ENCODE assay signal across 7 mouse cellular contexts in the genomic region with DNA sequence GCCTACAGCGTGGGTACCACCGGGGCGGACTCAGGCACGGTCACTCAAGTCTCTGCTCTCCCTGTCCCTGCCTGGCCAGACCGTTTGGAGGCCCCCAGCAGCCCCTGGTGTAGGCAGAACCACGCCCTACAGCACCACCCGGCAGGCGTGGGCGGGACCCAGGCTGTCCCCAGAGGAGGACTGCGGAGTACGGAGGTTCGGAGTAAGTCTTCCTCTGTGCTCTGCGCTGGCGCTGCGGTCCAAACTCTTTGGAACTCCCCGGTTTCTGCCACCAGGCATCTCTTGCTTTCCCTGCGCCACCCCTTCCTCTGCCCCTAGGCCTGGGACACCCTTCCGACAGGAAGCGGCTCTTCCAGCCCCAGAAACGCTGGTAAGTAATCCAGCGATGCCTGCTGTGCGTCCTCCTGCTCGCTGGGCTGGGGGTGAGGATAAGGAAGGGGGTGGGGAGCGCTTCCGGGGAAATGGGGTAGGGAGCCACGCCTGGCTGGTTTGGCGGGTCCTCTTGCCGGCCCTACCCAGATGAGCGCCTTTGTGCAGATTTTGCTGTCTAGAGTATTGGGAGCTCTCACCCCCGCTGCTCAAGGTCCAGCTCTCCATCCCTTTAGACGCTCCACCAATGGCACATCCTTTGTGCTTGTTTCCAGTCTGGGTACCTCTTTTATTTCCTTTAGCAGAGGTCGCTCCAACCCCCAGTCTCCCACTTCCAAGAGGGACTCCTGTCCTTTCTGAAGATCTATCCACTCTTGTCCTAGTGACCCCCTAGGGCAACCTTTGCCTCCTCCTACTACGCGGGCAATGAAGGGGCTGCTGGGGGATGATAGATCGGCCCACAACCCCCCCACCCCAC. TPM values are rescaled to one million over a fixed set of nuclear protein-coding genes. Genes with fewer than 3 reads are reported as not detected.
DNase-seq lines count a peak whose midpoint lies in the region; ATAC-seq and TF ChIP-seq lines count a peak whose summit lies in the region.

A gene (plus strand): TSS at position 144 of the 847 bp plus-strand sequence.

- peak within 1 kb of the TSS; percentile 67 for H3K9ac ChIP-seq in intestine, embryonic 15.5 days
- H3K9ac ChIP-seq in midbrain, embryonic 11.5 days (ENCODE audit: low read length), result peak within 1 kb of the TSS; percentile 86

- peak; percentile 39 for DNase-seq in NIH3T3 (ENCODE audit: low read depth)
- DNase-seq in gastrocnemius, postnatal 4 days (ENCODE audit: low spot score in 2 of 2), result peak in 1 of 2 experiments; percentile 71
- DNase-seq in limb, embryonic 10.5 days (ENCODE audit: low spot score), result peak; percentile 77
- peak; percentile 96 for DNase-seq in midbrain, embryonic 11.5 days (ENCODE audit: low spot score, missing footprints)

- H3K4me2 ChIP-seq in intestine, embryonic 15.5 days (replicated peaks), result peak within 1 kb of the TSS; percentile 94
- H3K4me2 ChIP-seq in midbrain, embryonic 11.5 days, result peak within 1 kb of the TSS; percentile 89

- H3K36me3 ChIP-seq in intestine, embryonic 15.5 days, result no peaks in the 10 kb centered on the region
- peaks cover 34% of the 10 kb centered on the region for H3K36me3 ChIP-seq in limb, embryonic 10.5 days
- peaks cover 2% of the 10 kb centered on the region; the same call in 1 of the 2 replicates for H3K36me3 ChIP-seq in midbrain, embryonic 11.5 days (ENCODE audit: control insufficient read depth, insufficient read depth, low read length)
- H3K36me3 ChIP-seq in small intestine, adult 2 months (ENCODE audit: control insufficient read depth, insufficient read depth, low read length), result peaks cover 27% of the 10 kb centered on the region

- peaks cover 3% of the 10 kb centered on the region; the same call in 1 of the 2 replicates for H3K4me1 ChIP-seq in cortical plate, adult 2 months (ENCODE audit: control insufficient read depth, insufficient read depth, low read length)
- peaks cover 23% of the 10 kb centered on the region for H3K4me1 ChIP-seq in intestine, embryonic 15.5 days (replicated peaks)
- peaks cover 39% of the 10 kb centered on the region for H3K4me1 ChIP-seq in limb, embryonic 10.5 days
- H3K4me1 ChIP-seq in midbrain, embryonic 11.5 days (ENCODE audit: control insufficient read depth, insufficient read depth, low read length), result peaks cover 19% of the 10 kb centered on the region
- peaks cover 34% of the 10 kb centered on the region for H3K4me1 ChIP-seq in small intestine, adult 2 months (ENCODE audit: control insufficient read depth, insufficient read depth, insufficient read length, low read length)

- under 1% methylated on average over 35 of the region's 35 CpGs for WGBS in intestine, embryonic 15.5 days
- under 1% methylated on average over 35 of the region's 35 CpGs for WGBS in limb, embryonic 10.5 days
- WGBS in midbrain, embryonic 11.5 days, result under 1% methylated on average over 35 of the region's 35 CpGs
- WGBS in small intestine, adult 2 months, result 1% methylated on average over 35 of the region's 35 CpGs

- no peaks in the 10 kb centered on the region for H3K9me3 ChIP-seq in intestine, embryonic 15.5 days
- H3K9me3 ChIP-seq in limb, embryonic 10.5 days (replicated peaks), result no peaks in the 10 kb centered on the region
- no peaks in the 10 kb centered on the region for H3K9me3 ChIP-seq in midbrain, embryonic 11.5 days (ENCODE audit: control insufficient read depth, low read length)

- TF ChIP-seq POLR2A in cortical plate, adult 2 months (IDR thresholded peaks at IDR 0.05; ENCODE audit: extremely low read depth, insufficient read depth, low read length), result no peak
- TF ChIP-seq POLR2A in small intestine, adult 2 months (IDR thresholded peaks at IDR 0.05; ENCODE audit: low read depth, low read length), result peak; percentile 71

- no peaks in the 10 kb centered on the region for H3K27me3 ChIP-seq in intestine, embryonic 15.5 days (replicated peaks)
- no peaks in the 10 kb centered on the region for H3K27me3 ChIP-seq in limb, embryonic 10.5 days (ENCODE audit: low read depth, poor library complexity, severe bottlenecking)
- no peaks in the 10 kb centered on the region for H3K27me3 ChIP-seq in midbrain, embryonic 11.5 days (ENCODE audit: control insufficient read depth, insufficient read depth, low read length)
- H3K27me3 ChIP-seq in small intestine, adult 2 months (ENCODE audit: control insufficient read depth, insufficient read depth, low read length), result no peaks in the 10 kb centered on the region

- ATAC-seq in intestine, embryonic 15.5 days, result peak; percentile 73
- peak; percentile 76 for ATAC-seq in midbrain, embryonic 11.5 days (ENCODE audit: low FRiP score)

- peak within 1 kb of the TSS; percentile 45 for H3K4me3 ChIP-seq in cortical plate, adult 2 months (ENCODE audit: insufficient read depth, low read length)
- peak within 1 kb of the TSS; percentile 59 for H3K4me3 ChIP-seq in intestine, embryonic 15.5 days (replicated peaks)
- peak within 1 kb of the TSS; percentile 72 for H3K4me3 ChIP-seq in limb, embryonic 10.5 days
- peak within 1 kb of the TSS; percentile 60 for H3K4me3 ChIP-seq in midbrain, embryonic 11.5 days (ENCODE audit: low read depth, low read length)
- H3K4me3 ChIP-seq in small intestine, adult 2 months (ENCODE audit: low read depth, low read length), result peak within 1 kb of the TSS; percentile 71

- H3K27ac ChIP-seq in cortical plate, adult 2 months (ENCODE audit: insufficient read depth, low read length), result peak within 1 kb of the TSS; percentile 62
- peak within 1 kb of the TSS; percentile 80 for H3K27ac ChIP-seq in intestine, embryonic 15.5 days
- H3K27ac ChIP-seq in limb, embryonic 10.5 days, result peak within 1 kb of the TSS; percentile 93
- H3K27ac ChIP-seq in midbrain, embryonic 11.5 days (ENCODE audit: low read depth, low read length), result peak within 1 kb of the TSS; percentile 82
- peak within 1 kb of the TSS; percentile 97 for H3K27ac ChIP-seq in small intestine, adult 2 months (ENCODE audit: insufficient read depth, low read depth, low read length)

- TF ChIP-seq CTCF in cortical plate, adult 2 months (IDR thresholded peaks at IDR 0.05; ENCODE audit: extremely low read depth, insufficient read depth, low read length), result no peak
- no peak for TF ChIP-seq CTCF in small intestine, adult 2 months (IDR thresholded peaks at IDR 0.05; ENCODE audit: extremely low read depth, insufficient read length, insufficient replicate concordance, low read depth, low read length)

RNA-seq across cellular contexts. Expression of the gene that starts here (rescaled TPM):
- polyA plus RNA-seq in cortical plate, adult 2 months (2012; rRNA removed), result 15.3 and 18.4 TPM in 2 replicates
- 10 to 100 TPM; 32.7 to 42.9 TPM for total RNA-seq in gastrocnemius, postnatal 4 days (2021)
- 25.0 and 26.6 TPM in 2 replicates for polyA plus RNA-seq in intestine, embryonic 15.5 days (2015; fragmentation: Nextera tagmentation; extraction: Ambion mirVana)
- 40.2 and 43.8 TPM in 2 replicates for polyA plus RNA-seq in limb, embryonic 10.5 days (2016; fragmentation: Nextera tagmentation; extraction: Ambion mirVana)
- polyA plus RNA-seq in midbrain, embryonic 11.5 days (2014; fragmentation: Nextera tagmentation; extraction: Ambion mirVana), result 34.0 and 36.6 TPM in 2 replicates
- polyA plus RNA-seq in small intestine, adult 2 months (2012; rRNA removed), result 78.0 and 164 TPM in 2 replicates
